Mouse (Mus musculus) left cerebral cortex, adult 2 months (tissue): Measurements from ENCODE around the gene Iffo1. TPM values are rescaled to one million over a fixed set of nuclear protein-coding genes. Genes with fewer than 3 reads are reported as not detected.
"Not testable (repeated sequence)": the region's sequence is repeated elsewhere in the genome, so short reads cannot be mapped to it uniquely, and the experiment has no call there.

Experiments used
- DNase-seq, 2 experiments: peaks; one replicate each; pipeline ENCODE4 v3.0.0; 2021 to 2022; ENCODE audit warnings: low spot score in 2 of 2, mixed read lengths in 1 of 2; ENCODE audit errors: extremely low spot score in 1 of 2
- H3K27ac ChIP-seq: fragments of 200-600 bp; 2 replicates; pipeline ENCODE4 v1.8.1; 2022
- H3K4me3 ChIP-seq: fragments of 200-600 bp; 2 replicates; pipeline ENCODE4 v1.8.1; 2022
- CTCF ChIP-seq: fragments of 200-600 bp; IDR thresholded peaks from 2 replicates; pipeline ENCODE4 v1.8.1; 2022; ENCODE audit warnings: antibody characterized with exemption, mild to moderate bottlenecking, moderate library complexity
- intact Hi-C: fragments of 180-260 bp; cut with DNase I; formaldehyde crosslinking; loops from one replicate; pipeline ENCODE4 v1.15.1; 2025
- total RNA-seq, 2 experiments: library from RNA; stranded (reverse); gene quantifications; 2 replicates each; pipeline ENCODE4 v1.2.3; 2021

Iffo1 gene
- total RNA-seq, 2 experiments from 2014 or later = 64.6 to 67.1 TPM

GRCm38 (mm10) chr6:125153682-125154081 lies 8.6 kb downstream of the Iffo1 start:
- H3K4me3 ChIP-seq = no peak overlapping the region
- no peak for TF ChIP-seq CTCF
- intact Hi-C loops = no loop called here
- no peak for DNase-seq
- H3K27ac ChIP-seq = no peak overlapping the region

- DNase-seq = peak in 1 of 2 experiments; percentile 9
- intact Hi-C loops = no loop called here
- no peak overlapping the region for H3K4me3 ChIP-seq
- TF ChIP-seq CTCF = peak; percentile 22
- H3K27ac ChIP-seq = no peak overlapping the region
These were observed 9.5 kb downstream of the Iffo1 start for GRCm38 (mm10) chr6:125154550-125154949.

- Histone ChIP-seq H3K27ac (no peak overlapping the region), H3K4me3 (no peak overlapping the region)
- TF ChIP-seq CTCF = no peak
- DNase-seq = no peak
- intact Hi-C loops = no loop called here
These were observed 10.2 kb downstream of the Iffo1 start for GRCm38 (mm10) chr6:125155262-125155661.

- H3K4me3 ChIP-seq = no peak overlapping the region
- intact Hi-C loops = no loop called here
- H3K27ac ChIP-seq = no peak overlapping the region
- TF ChIP-seq CTCF = no peak
- DNase-seq = no peak
These were observed 11.4 kb downstream of the Iffo1 start for GRCm38 (mm10) chr6:125156491-125156890.

GRCm38 (mm10) chr6:125156903-125157614 lies 12.0 kb downstream of the Iffo1 start:
- intact Hi-C loops = no loop called here
- Histone ChIP-seq H3K27ac (no peak overlapping the region), H3K4me3 (no peak overlapping the region)
- TF ChIP-seq CTCF = no peak
- DNase-seq = peak in 1 of 2 experiments; percentile 13

GRCm38 (mm10) chr6:125158944-125159492 lies 14.0 kb downstream of the Iffo1 start:
- DNase-seq = peak in 1 of 2 experiments; percentile 13
- Histone ChIP-seq H3K27ac (no peak overlapping the region), H3K4me3 (no peak overlapping the region)
- TF ChIP-seq CTCF = no peak
- intact Hi-C loops = no loop called here

- H3K27ac ChIP-seq = no peak overlapping the region
- TF ChIP-seq CTCF = no peak
- intact Hi-C loops = no loop called here
These were observed 14.9 kb downstream of the Iffo1 start for GRCm38 (mm10) chr6:125159773-125160557.

GRCm38 (mm10) chr6:125160558-125160853 lies 15.5 kb downstream of the Iffo1 start:
- DNase-seq = no peak
- intact Hi-C loops = no loop called here
- Histone ChIP-seq H3K4me3 (no peak overlapping the region), H3K27ac (no peak overlapping the region)
- no peak for TF ChIP-seq CTCF

More at GRCm38 (mm10) chr6:125159773-125160557, 14.9 kb downstream of the Iffo1 start:
- no peak for DNase-seq
- H3K4me3 ChIP-seq = no peak overlapping the region

- no peak for TF ChIP-seq CTCF
- Histone ChIP-seq H3K27ac (peak overlapping the region; percentile 45; the same call in 1 of the 2 replicates), H3K4me3 (no peak overlapping the region)
- intact Hi-C loops = loop anchor here (1.0 kb wide), 1 partner anchor 12 kb away; no protein-coding TSS in a partner anchor
- DNase-seq = peak; percentile 50 to 54
These were observed 16.1 kb downstream of the Iffo1 start for GRCm38 (mm10) chr6:125160854-125161760.

GRCm38 (mm10) chr6:125161971-125162370 lies 16.9 kb downstream of the Iffo1 start:
- not testable (repeated sequence) for H3K4me3 ChIP-seq, H3K27ac ChIP-seq
- peak; percentile 60 for TF ChIP-seq CTCF
- DNase-seq = peak; percentile 65
- intact Hi-C loops = loop anchor here (1.0 kb wide), 2 partner anchors 13 to 109 kb away; no protein-coding TSS in a partner anchor

GRCm38 (mm10) chr6:125162615-125163305 lies 17.7 kb downstream of the Iffo1 start:
- not testable (repeated sequence) for H3K27ac ChIP-seq
- intact Hi-C loops = loop anchor here (1.0 kb wide), 1 partner anchor 109 kb away; no protein-coding TSS in a partner anchor
- H3K4me3 ChIP-seq = peak overlapping the region; percentile 28; the same call in 1 of the 2 replicates
- DNase-seq = peak in 1 of 2 experiments; percentile 8
